Mouse (Mus musculus): ENCODE results near the gene Sim2.

The Sim2 gene

DNA sequence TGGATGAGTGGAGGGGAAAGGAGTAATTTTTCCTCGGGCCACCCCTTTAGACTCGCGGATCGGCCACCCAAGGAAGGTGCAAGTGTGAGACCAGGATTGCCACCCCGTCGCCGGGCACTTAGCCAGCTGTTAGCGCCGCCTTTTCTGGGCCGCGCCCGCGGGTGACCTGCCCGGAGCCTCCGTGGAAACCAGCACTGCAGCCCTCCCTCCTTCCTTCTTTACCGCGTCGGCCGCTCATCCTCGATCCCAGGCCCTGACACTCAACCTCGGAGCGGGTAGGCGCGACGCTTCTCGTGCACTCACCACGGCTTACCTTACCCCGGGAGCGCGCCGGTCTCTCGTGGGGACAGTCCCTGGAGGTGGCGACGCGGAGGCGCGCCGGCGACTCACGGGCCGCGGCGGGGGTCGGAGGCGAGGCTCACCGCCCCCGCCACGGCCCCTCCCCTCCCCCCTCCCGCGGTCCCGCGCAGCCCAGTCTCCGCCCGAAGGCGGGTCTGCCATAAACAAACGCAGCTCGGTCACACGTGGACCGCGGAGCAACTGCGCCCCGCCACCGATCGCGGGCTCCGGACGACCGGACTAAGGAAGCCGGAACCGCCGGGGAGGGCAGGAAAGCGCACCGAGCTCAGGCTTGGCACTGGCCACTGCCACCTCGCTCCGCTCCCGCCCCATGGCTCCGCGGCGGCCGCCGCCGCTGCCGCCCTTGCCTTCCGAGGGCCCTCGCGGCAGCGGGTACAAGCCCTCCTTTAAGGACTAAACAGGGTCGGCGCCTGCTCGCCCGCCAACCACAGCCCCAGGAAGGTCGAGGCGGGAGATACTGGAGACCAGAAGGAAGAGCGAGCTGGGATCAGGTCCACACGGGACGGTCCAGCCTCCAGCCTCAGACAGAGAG is at the start of gene Sim2:
TSS of gene Sim2 (plus strand) at position 221 of the 892 bp plus-strand sequence.
- DNase-seq (ENCODE audit: low spot score in 2 of 2): no peak

GRCm38 (mm10) chr16:94037280-94037679 is 47.5 kb upstream of the Sim2 start:
- DNase-seq (ENCODE audit: low spot score in 2 of 2): no peak

DNA sequence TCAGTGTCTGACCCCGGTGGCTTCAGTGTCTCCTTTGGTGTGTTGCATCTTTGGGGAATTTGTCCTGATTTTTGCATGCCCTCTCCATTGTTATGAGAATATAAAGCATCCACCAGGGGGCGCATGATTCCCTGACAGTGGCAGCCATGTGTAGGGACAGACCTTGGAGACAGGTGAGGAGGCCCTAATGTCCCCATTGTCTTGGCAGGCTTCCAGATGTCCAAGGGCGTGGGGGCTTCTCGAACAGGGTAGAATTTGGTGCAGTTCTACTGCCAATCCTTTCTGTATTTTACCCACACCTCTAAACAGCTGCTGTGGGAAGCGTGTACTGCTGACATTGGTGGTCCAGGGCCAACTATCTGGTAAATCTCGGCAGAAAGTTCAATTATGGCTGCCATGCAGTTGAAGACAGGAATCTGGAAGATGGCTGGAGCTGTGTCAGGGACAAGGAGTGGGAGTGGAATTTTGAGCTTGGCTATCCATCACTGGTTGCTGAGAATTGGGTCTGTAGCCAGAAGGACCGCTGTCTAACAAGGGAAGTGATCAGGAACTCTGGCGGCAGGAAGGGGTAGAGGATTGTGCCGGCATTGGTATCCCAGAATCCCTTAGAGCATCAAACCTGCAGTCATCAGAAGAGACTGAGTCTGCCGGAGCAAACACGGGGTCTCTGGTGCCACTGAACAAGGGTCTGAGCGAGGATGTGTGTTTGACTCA is 46.3 kb upstream of the Sim2 start:
- peak; percentile 30 to 49 for DNase-seq (ENCODE audit: low spot score in 2 of 2)

DNA sequence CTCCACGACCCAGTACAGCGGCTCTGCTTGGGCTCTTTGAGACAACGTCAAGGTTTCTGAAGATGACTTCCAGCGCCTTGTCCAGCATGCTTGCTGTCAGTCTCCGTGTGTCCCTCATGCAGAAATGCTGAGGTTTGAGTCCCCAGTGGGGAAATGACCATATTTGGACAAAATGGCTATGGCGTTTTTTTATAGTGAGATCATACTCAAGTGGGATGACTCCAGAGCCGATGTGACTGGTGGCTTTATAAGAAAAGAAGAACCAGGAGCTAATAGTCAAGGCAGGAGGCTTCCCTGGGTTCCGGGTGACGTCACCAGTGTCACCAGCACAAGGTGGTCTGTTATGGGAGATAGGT is 45.8 kb upstream of the Sim2 start:
- DNase-seq (ENCODE audit: low spot score in 2 of 2): no peak

- DNase-seq (ENCODE audit: low spot score in 2 of 2): no peak
Observed at GRCm38 (mm10) chr16:94040485-94040884, 44.2 kb upstream of the Sim2 start.

DNA sequence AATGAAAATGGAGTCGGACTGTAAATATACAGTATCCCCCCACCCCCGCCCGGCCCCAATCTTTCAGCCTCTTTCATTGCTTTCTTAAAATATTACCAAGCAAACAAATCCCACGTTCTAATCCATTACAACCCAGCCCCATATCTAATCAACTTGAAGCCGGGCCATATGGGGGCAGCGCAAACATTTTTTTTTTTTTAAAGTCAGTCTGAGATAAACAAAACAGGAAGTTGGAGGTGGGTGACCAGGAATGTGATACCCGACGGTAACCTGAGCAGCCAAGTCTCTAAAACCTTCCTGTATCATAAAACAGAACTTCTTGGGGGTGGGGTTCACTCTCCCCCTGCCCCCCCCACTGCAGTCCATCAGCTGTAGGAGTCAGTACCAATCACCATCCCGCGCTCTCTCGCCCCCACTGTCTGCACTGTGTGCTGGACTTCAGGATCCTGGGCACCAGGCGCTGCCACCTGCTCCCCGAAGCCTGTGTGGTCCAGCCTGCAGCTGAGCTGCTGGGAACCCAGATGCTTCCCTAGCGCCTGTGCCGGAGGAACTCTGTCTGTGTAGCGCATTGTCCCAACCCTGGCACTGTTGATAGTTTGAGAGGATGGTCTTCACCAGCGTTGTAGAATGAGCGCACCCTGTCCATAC is 43.5 kb upstream of the Sim2 start:
- no peak for DNase-seq (ENCODE audit: low spot score in 2 of 2)

DNA sequence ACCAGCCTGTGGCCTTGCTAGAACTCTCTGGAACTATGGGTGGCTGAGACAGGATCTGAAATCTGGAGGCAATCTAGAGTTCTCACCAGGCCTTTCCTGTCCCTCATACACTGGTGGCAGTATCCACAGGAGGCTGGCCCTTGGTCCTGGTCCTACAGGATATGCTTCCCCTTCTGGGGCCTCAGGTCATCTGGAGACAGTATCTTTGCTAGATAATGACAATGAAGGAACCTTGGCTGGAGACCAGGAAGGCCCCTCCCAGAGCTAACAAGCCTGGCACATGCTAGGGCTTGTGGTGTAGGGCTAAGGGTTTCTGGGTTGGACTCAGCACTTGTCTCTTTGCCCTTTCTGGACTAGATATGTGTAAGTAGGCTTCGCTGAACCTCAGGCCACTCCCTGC is 40.9 kb upstream of the Sim2 start:
- no peak for DNase-seq (ENCODE audit: low spot score in 2 of 2)

DNA sequence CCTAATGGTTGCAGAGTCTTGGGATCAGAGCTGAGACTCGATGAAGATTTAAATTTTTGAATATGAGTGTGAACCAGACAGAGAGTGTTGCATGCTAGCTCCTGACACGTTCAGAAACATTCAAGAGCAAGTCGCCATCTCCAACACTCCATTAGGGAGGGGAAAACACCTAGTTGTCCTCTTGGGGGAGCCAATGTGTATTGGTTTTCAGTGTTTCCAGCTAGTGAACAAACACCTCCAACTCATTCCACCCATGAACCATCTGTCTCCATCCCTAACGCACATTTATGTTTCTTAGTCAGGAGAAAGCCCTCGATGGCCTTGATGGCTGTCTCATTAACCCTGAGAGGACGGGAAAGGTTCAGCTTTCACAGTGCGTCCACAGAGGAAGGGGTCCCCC is 39.7 kb upstream of the Sim2 start:
- DNase-seq (ENCODE audit: low spot score in 2 of 2): no peak

DNA sequence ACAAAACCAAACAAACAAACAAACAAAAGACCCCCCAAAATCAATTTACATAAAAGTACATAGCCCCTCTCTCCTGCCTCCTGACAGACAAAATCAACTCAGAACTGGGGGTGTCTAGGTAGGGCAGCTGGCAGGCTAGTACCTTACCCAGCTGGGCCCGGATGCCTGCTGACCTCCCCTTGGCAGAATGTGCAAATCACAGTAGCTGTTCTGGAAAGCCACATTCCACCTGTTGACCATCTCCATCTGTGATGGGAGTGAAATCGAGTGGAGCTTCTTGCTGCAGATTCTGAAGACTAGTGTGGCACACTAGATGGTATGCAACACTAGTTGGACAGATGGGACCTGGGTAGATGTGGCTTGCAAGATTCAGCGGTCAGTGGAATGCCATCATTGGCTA is 34.4 kb upstream of the Sim2 start:
- DNase-seq (ENCODE audit: low spot score in 2 of 2): no peak

- no peak for DNase-seq (ENCODE audit: low spot score in 2 of 2)
Observed at GRCm38 (mm10) chr16:94055176-94055575, 29.6 kb upstream of the Sim2 start.

GRCm38 (mm10) chr16:94055576-94055975 is 29.2 kb upstream of the Sim2 start:
- no peak for DNase-seq (ENCODE audit: low spot score in 2 of 2)

GRCm38 (mm10) chr16:94059820-94060219 is 24.9 kb upstream of the Sim2 start:
- DNase-seq (ENCODE audit: low spot score in 2 of 2): no peak

- no peak for DNase-seq (ENCODE audit: low spot score in 2 of 2)
Observed at GRCm38 (mm10) chr16:94064211-94064610, 20.5 kb upstream of the Sim2 start.

- no peak for DNase-seq (ENCODE audit: low spot score in 2 of 2)
Observed at GRCm38 (mm10) chr16:94065728-94066674, 18.7 kb upstream of the Sim2 start.

GRCm38 (mm10) chr16:94066771-94067170 is 18.0 kb upstream of the Sim2 start:
- no peak for DNase-seq (ENCODE audit: low spot score in 2 of 2)

- no peak for DNase-seq (ENCODE audit: low spot score in 2 of 2)
Observed at GRCm38 (mm10) chr16:94067280-94067679, 17.5 kb upstream of the Sim2 start.

DNA sequence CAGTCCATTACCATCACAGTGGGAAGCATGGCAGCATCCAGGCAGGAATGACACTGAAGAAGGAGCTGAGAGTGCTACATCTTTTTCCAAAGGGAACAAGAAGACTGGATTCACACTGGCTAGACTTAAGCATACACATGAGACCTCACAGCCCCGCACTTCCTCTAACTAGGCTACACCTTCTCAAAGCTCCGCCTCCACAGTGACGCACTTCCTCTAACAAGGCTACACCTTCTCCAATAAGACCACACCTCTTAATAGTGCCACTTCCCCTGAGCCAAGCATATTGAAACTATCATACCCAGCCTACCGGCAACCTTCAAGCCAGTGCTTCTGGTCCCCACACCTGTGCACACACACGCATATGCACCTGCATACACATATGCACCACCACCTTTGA is 15.7 kb upstream of the Sim2 start:
- DNase-seq (ENCODE audit: low spot score in 2 of 2): peak; percentile 17 to 35

DNA sequence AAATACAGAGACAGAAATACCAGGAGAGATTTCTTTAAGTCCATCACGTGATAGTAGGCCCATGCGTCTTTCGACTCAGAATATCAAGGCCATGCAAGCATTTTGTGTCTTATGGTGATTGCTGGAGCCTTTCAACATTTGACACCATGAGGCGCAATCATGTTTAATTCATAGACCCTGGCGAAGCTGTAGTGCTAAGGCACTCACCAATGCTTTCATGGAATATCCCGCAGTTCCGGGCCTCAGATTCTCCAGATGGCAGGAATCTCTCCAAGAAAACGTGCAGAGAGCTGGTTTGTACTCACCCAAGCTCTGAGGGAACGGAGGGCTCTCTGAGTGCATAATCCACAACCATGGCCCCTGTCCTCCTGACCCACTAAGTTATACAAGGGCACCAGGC is 13.8 kb upstream of the Sim2 start:
- DNase-seq (ENCODE audit: low spot score in 2 of 2): no peak

DNA sequence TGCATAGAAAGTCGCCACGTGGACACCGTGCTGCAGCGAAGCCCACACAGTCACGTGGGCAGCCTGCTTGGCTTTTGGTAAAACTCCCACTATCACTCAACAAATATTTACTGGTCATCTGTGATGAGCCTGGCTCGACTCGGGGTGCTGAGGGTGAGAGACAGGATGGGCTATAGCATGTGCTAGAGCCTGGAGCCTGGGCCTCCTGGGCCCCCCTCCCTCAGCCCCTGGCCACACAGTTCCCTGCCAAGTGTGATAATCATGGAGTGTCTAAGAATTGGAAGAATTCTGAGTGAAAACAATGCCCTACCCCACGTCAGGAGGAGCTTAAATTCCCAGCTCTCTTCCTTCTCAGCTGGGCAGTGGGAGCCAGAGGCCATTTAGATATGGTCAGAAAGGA is 13.3 kb upstream of the Sim2 start:
- DNase-seq (ENCODE audit: low spot score in 2 of 2): no peak

GRCm38 (mm10) chr16:94075362-94076027 is 9.2 kb upstream of the Sim2 start:
- DNase-seq (ENCODE audit: low spot score in 2 of 2): no peak

Measured in spleen, postnatal 36 days (tissue).